Mouse (Mus musculus): ENCODE measurements around the gene Arhgef12. TPM values are rescaled to one million over a fixed set of nuclear protein-coding genes. Genes with fewer than 3 reads are reported as not detected.

The Arhgef12 gene
- polyA plus RNA-seq (2012; ENCODE audit: insufficient read depth, insufficient read length, low replicate concordance, missing spikeins), result 42.4 TPM in 1 of 2 replicates, not detected in the other

DNA sequence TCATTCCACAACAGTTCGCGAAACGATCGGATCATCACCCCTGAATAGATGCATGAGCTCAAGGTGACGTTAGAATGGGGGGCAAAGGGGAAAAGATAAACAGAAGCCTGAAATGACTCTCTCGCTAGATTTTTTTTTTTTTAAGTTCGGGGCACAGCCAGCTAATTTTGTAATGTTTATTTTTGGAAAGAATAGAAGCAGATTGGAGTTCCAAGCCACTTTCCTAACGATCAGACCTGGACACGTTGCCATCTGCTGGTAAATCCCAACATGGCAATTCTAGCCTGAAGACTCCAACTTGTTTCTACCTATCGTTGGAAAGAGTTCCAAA is at the start of gene Arhgef12:
TSS of gene Arhgef12 (minus strand) at position 53 of the 331 bp plus-strand sequence.
- H3K27ac ChIP-seq (ENCODE audit: insufficient read depth, low read depth, low read length), result peak within 1 kb of the TSS; percentile 98
- TF ChIP-seq POLR2A (IDR thresholded peaks at IDR 0.05; ENCODE audit: insufficient read depth, low read depth, low read length) (no peak), CTCF (IDR thresholded peaks at IDR 0.05; ENCODE audit: insufficient read depth, low read depth, low read length) (no peak)
- 4% methylated on average over 10 of the region's 10 CpGs for WGBS
- peak within 1 kb of the TSS; percentile 84 for H3K4me3 ChIP-seq (ENCODE audit: insufficient read depth, low read depth, low read length)
- peaks cover 5% of the 10 kb centered on the region for H3K4me1 ChIP-seq (ENCODE audit: control insufficient read depth, insufficient read depth, low read length)

DNA sequence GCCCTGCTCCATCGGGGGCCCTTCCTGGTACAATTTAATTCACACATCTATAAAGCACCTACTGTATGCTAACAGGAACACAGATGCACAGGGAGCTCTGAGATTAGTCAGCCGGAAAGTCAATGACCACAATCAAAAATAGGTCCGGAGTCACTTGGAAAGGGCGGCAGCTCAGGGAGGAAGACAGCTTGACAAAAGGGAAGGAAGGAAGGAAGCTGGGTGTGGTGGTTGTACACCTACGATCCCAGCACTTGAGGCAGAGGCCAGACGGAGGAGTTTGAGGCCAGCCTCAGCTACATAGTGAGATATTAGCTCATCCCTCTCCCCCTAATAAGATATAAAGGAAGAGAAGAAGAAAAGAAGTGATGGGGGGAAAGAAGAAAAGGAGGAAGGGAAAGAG is 48.9 kb upstream of the Arhgef12 start:
- no peak overlapping the region for H3K27ac ChIP-seq (ENCODE audit: insufficient read depth, low read depth, low read length)
- no peaks in the 10 kb centered on the region for H3K4me1 ChIP-seq (ENCODE audit: control insufficient read depth, insufficient read depth, low read length)
- H3K4me3 ChIP-seq (ENCODE audit: insufficient read depth, low read depth, low read length), result no peak overlapping the region
- TF ChIP-seq POLR2A (IDR thresholded peaks at IDR 0.05; ENCODE audit: insufficient read depth, low read depth, low read length) (no peak), CTCF (IDR thresholded peaks at IDR 0.05; ENCODE audit: insufficient read depth, low read depth, low read length) (no peak)
- WGBS, result 86% methylated on average over 6 of the region's 6 CpGs

DNA sequence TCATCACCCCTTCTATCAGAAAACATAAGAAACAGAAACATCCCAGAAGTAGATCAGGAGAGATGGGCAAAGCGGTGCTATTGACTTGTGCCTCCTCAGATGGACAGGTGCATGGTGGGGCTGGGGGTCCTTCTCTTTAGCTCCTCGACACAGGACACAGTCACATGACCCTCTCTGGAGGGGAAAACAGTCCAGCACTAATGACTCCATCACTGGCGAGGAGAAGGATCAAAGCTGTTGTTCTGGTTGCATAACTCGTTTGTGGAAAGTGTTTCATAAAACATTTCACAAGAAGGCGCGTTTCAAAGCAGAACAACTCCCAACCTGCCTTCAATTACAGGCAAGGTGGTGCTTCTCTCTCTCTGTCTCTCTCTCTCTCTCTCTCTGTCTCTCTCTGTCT is 44.7 kb upstream of the Arhgef12 start:
- TF ChIP-seq POLR2A (IDR thresholded peaks at IDR 0.05; ENCODE audit: insufficient read depth, low read depth, low read length) (no peak), CTCF (IDR thresholded peaks at IDR 0.05; ENCODE audit: insufficient read depth, low read depth, low read length) (no peak)
- no peak overlapping the region for H3K27ac ChIP-seq (ENCODE audit: insufficient read depth, low read depth, low read length)
- H3K4me3 ChIP-seq (ENCODE audit: insufficient read depth, low read depth, low read length), result no peak overlapping the region
- 81% methylated on average over 6 of the region's 6 CpGs for WGBS
- H3K4me1 ChIP-seq (ENCODE audit: control insufficient read depth, insufficient read depth, low read length), result peaks cover 5% of the 10 kb centered on the region

DNA sequence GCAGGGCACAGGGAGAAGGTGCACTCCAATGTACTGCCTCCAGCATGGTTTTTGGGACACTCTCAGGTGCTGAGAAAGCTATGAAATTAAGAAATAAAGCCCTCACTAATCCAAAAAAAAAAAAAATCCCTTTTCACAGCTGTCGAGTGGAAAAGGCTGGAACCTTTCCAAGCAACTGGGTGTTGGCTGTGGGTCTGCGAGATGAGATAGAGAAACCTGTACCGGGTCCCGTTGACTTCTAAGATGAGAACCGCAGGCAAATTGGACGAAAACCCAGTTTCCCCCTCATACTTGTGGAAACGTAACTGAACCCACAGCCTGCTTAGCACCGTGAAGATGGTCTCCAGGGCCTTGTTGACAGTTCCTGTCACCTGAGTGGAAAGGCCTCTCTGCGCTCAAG is 43.9 kb upstream of the Arhgef12 start:
- TF ChIP-seq CTCF (IDR thresholded peaks at IDR 0.05; ENCODE audit: insufficient read depth, low read depth, low read length) (no peak), POLR2A (IDR thresholded peaks at IDR 0.05; ENCODE audit: insufficient read depth, low read depth, low read length) (no peak)
- 78% methylated on average over 9 of the region's 9 CpGs for WGBS
- H3K27ac ChIP-seq (ENCODE audit: insufficient read depth, low read depth, low read length), result no peak overlapping the region
- no peak overlapping the region for H3K4me3 ChIP-seq (ENCODE audit: insufficient read depth, low read depth, low read length)
- H3K4me1 ChIP-seq (ENCODE audit: control insufficient read depth, insufficient read depth, low read length), result peaks cover 5% of the 10 kb centered on the region

DNA sequence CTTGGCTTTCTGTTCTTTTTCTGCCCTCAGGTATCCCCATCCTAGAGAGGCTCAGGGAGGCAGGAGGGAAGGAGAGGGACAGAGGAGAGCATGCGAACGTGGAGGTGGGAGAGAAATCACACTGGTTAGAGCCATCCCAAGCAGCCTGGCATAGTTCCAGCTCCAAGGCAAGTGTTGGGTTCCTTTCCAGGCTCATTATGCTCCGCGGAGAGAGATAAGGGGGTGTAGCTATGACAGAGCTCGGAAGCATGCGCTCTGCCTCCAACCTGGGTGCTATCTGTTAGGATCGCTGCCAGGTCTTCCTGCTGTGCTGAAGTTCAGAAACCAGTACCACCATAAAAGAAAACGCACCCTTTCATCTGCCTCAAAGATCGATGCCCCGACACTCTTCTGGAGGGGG is 43.0 kb upstream of the Arhgef12 start:
- no peak overlapping the region for H3K4me3 ChIP-seq (ENCODE audit: insufficient read depth, low read depth, low read length)
- WGBS, result 22% methylated on average over 10 of the region's 10 CpGs
- peaks cover 5% of the 10 kb centered on the region for H3K4me1 ChIP-seq (ENCODE audit: control insufficient read depth, insufficient read depth, low read length)
- H3K27ac ChIP-seq (ENCODE audit: insufficient read depth, low read depth, low read length), result no peak overlapping the region
- TF ChIP-seq CTCF (IDR thresholded peaks at IDR 0.05; ENCODE audit: insufficient read depth, low read depth, low read length) (no peak), POLR2A (IDR thresholded peaks at IDR 0.05; ENCODE audit: insufficient read depth, low read depth, low read length) (no peak)

DNA sequence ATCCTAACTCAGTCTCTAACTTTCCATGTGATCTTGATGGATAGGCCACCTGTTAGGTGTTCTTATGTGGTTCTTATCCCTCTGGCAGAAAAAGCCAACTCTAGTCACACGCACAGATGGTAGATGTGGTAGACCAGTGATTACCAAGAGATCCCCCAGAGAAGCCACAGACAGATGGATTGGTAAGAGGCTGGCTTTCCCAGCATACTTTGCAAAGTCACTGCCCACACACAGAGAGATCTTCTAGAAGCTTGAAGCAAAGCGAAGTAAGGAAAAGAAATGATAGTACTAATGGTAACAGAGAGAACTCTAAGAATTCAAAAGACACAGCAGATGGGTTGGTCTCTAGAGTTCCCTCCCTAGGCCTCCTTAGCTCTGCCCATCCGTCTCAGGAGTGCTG is 42.5 kb upstream of the Arhgef12 start:
- TF ChIP-seq POLR2A (IDR thresholded peaks at IDR 0.05; ENCODE audit: insufficient read depth, low read depth, low read length) (no peak), CTCF (IDR thresholded peaks at IDR 0.05; ENCODE audit: insufficient read depth, low read depth, low read length) (no peak)
- WGBS, result 55% methylated on average over 3 of the region's 3 CpGs
- no peak overlapping the region for H3K4me3 ChIP-seq (ENCODE audit: insufficient read depth, low read depth, low read length)
- H3K27ac ChIP-seq (ENCODE audit: insufficient read depth, low read depth, low read length), result no peak overlapping the region
- peaks cover 8% of the 10 kb centered on the region for H3K4me1 ChIP-seq (ENCODE audit: control insufficient read depth, insufficient read depth, low read length)

DNA sequence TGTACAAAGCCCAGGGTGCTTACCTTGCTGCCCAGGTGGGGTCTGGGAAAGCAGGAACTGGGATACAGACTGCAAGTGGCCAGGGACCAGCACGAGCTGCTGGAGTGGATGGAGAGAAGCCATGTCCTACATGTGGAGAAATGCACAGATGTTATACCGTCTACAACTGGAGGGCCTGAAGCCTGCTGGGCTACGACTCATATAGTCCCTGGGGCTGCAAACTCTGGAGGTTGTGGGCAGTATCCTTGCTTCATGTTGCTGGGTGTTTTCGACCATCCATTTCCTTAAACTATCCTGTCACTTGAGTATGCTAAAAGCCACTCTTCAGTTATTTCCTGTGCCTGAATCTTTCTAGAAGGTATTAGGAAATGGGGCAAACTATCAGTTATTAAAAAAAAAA is 38.2 kb upstream of the Arhgef12 start:
- Histone ChIP-seq H3K4me1 (ENCODE audit: control insufficient read depth, insufficient read depth, low read length) (peaks cover 6% of the 10 kb centered on the region), H3K27ac (ENCODE audit: insufficient read depth, low read depth, low read length) (no peak overlapping the region), H3K4me3 (ENCODE audit: insufficient read depth, low read depth, low read length) (no peak overlapping the region)
- TF ChIP-seq POLR2A (IDR thresholded peaks at IDR 0.05; ENCODE audit: insufficient read depth, low read depth, low read length), result no peak
- no peak for TF ChIP-seq CTCF (IDR thresholded peaks at IDR 0.05; ENCODE audit: insufficient read depth, low read depth, low read length)
- WGBS, result 93% methylated on average over 4 of the region's 4 CpGs

DNA sequence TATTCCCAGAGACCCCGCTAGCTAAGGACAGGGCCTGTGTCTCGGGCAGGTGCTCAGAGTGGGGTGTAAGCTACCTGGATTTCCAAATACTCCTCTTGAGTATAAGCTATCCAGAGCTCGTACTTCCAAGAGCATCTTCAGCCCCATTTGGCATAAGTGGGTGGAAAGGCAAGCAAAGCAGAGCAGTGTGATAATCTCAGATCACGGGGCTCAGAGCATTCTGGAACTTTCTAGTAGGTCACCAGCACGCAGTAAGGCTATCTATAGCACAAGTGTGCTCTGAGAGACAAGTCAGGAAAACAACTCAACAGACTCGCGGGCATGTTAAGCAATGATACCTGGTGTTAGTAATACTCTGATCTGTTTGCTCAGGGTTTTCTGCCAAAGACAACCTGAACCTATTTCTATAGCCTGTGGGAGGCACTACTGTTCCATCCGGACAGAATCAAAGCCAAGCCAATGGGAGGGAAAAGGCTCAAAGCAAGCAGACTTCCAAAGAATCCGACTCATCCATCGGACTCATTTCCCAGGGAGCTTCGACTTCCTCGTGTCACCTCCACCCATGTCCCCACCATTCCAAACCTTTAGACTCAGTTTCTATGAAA is 37.3 kb upstream of the Arhgef12 start:
- Histone ChIP-seq H3K4me1 (ENCODE audit: control insufficient read depth, insufficient read depth, low read length) (0 out of 2 replicates have a peak, but pooled peaks cover 3% of the 10 kb centered on the region), H3K27ac (ENCODE audit: insufficient read depth, low read depth, low read length) (no peak overlapping the region), H3K4me3 (ENCODE audit: insufficient read depth, low read depth, low read length) (no peak overlapping the region)
- no peak for TF ChIP-seq POLR2A (IDR thresholded peaks at IDR 0.05; ENCODE audit: insufficient read depth, low read depth, low read length)
- TF ChIP-seq CTCF (IDR thresholded peaks at IDR 0.05; ENCODE audit: insufficient read depth, low read depth, low read length), result no peak
- 58% methylated on average over 12 of the region's 12 CpGs for WGBS

DNA sequence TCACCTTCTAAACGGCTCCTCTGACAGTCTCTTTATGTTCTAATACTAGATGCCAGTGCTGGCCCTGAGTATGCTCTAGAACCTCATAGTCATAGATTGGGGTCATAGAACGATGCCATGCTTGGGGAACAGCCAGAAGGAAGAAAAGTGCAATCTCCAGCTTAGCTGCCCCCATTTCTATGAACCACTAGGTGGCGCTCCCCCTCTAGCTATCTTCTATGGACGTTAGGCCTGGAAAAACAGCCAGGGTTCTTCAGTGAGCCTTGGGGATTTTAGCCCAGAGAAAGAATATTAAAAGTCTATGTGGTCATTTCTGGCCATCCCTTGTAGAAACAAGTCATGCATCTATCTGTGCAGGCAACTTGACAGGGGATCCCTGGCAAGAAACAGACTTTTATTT is 34.8 kb upstream of the Arhgef12 start:
- TF ChIP-seq CTCF (IDR thresholded peaks at IDR 0.05; ENCODE audit: insufficient read depth, low read depth, low read length) (no peak), POLR2A (IDR thresholded peaks at IDR 0.05; ENCODE audit: insufficient read depth, low read depth, low read length) (no peak)
- 4% methylated on average over 4 of the region's 4 CpGs for WGBS
- no peak overlapping the region for H3K27ac ChIP-seq (ENCODE audit: insufficient read depth, low read depth, low read length)
- no peak overlapping the region for H3K4me3 ChIP-seq (ENCODE audit: insufficient read depth, low read depth, low read length)
- H3K4me1 ChIP-seq (ENCODE audit: control insufficient read depth, insufficient read depth, low read length), result 0 out of 2 replicates have a peak, but pooled peaks cover 3% of the 10 kb centered on the region
